ENCODE assay signal across 10 mouse cellular contexts in genomic region chr6:38389671-38390070, GRCm38 (mm10). TPM values are rescaled to one million over a fixed set of nuclear protein-coding genes. Genes with fewer than 3 reads are reported as not detected.
DNase-seq lines count a peak whose midpoint lies in the region; ATAC-seq and TF ChIP-seq lines count a peak whose summit lies in the region.
"Had no signal": no experiment of that assay in that cellular context is flagged by ENCODE, and none has a peak within 500 bp of the region (broad histone marks: within the 10 kb centered on the region; RNA-seq: fewer than 3 reads in every experiment).

No protein-coding gene starts in this region.

- no peak for ATAC-seq in hindbrain, postnatal 0 days
- no peak for ATAC-seq in inflammation-experienced regulatory T-cells, adult 6 months

- TF ChIP-seq CTCF in hindbrain, postnatal 0 days (IDR thresholded peaks at IDR 0.05; ENCODE audit: low read depth) = peak; percentile 59

- H3K4me1 ChIP-seq in hindbrain, postnatal 0 days (ENCODE audit: insufficient read depth, low read length) = no peaks in the 10 kb centered on the region
- H3K4me1 ChIP-seq: embryonic facial prominence, embryonic 12.5 days; limb, embryonic 15.5 days had no signal

- peaks cover 18% of the 10 kb centered on the region for H3K36me3 ChIP-seq in hindbrain, postnatal 0 days (ENCODE audit: insufficient read depth, low read length)

- no peak overlapping the region for H3K4me2 ChIP-seq in hindbrain, postnatal 0 days (ENCODE audit: low read depth, low read length)
- H3K4me2 ChIP-seq: embryonic facial prominence, embryonic 12.5 days; limb, embryonic 15.5 days had no signal

- H3K27me3 ChIP-seq in hindbrain, postnatal 0 days (ENCODE audit: insufficient read depth, low read length) = no peaks in the 10 kb centered on the region
- H3K27me3 ChIP-seq: embryonic facial prominence, embryonic 12.5 days; limb, embryonic 15.5 days had no signal

- 69% methylated on average over 3 of the region's 3 CpGs for WGBS in hindbrain, postnatal 0 days

- no peak overlapping the region for H3K4me3 ChIP-seq in hindbrain, postnatal 0 days (ENCODE audit: low read length)
- H3K4me3 ChIP-seq: embryonic facial prominence, embryonic 12.5 days; limb, embryonic 15.5 days had no signal

- H3K9ac ChIP-seq in hindbrain, postnatal 0 days (replicated peaks; ENCODE audit: low read length) = no peak overlapping the region
- H3K9ac ChIP-seq: embryonic facial prominence, embryonic 12.5 days; limb, embryonic 15.5 days had no signal

- DNase-seq in heart, adult 18-20 months = peak; percentile 2 to 10
- no peak for DNase-seq in heart, adult 8-10 months (ENCODE audit: low spot score)
- DNase-seq in CD4-positive helper T cell, adult 2 months (ENCODE audit: low read depth, low spot score) = peak; percentile 55
- peak; percentile 70 for DNase-seq in ZHBTc4 (ENCODE audit: low read depth, low spot score)
- peak; percentile 50 for DNase-seq in hindbrain, postnatal 0 days (ENCODE audit: low spot score)
- DNase-seq in lung, postnatal 10 days = peak; percentile 23
- DNase-seq in ovary, postnatal 36 days (ENCODE audit: low spot score) = no peak

- no peaks in the 10 kb centered on the region for H3K9me3 ChIP-seq in hindbrain, postnatal 0 days (ENCODE audit: low read length)
- H3K9me3 ChIP-seq: embryonic facial prominence, embryonic 12.5 days; limb, embryonic 15.5 days had no signal

- H3K27ac ChIP-seq in hindbrain, postnatal 0 days = no peak overlapping the region
- H3K27ac ChIP-seq: embryonic facial prominence, embryonic 12.5 days; limb, embryonic 15.5 days had no signal

RNA-seq across cellular contexts. Expression of gene Ttc26, which starts 8.4 kb away (rescaled TPM):
- total RNA-seq in heart, adult 18-20 months (2021) = 1 to 10 TPM; 1.7 to 2.4 TPM
- total RNA-seq in heart, adult 8-10 months (2022) = 1 to 10 TPM; 1.3 to 2.1 (median 1.8) TPM
- total RNA-seq in hindbrain, postnatal 0 days (2014; rRNA removed) = 4.6 and 5.0 TPM in 2 replicates
- polyA plus RNA-seq in hindbrain, postnatal 0 days (2015; fragmentation: Nextera tagmentation; extraction: Ambion mirVana) = 2.5 and 2.9 TPM in 2 replicates
- polyA plus RNA-seq in inflammation-experienced regulatory T-cells, adult 6 months (2017; shearing (Covaris generic)) = under 1 TPM in 1 of 3 experiments, not detected in 2; 0.14 TPM

RNA-seq across cellular contexts. Expression of gene Zc3hav1, which starts 35.3 kb away (rescaled TPM):
- total RNA-seq in heart, adult 18-20 months (2021) = 10 to 100 TPM; 16.2 to 18.9 TPM
- 10 to 100 TPM; 13.8 to 15.5 (median 14.6) TPM for total RNA-seq in heart, adult 8-10 months (2022)
- total RNA-seq in hindbrain, postnatal 0 days (2014; rRNA removed) = 5.0 and 7.0 TPM in 2 replicates
- polyA plus RNA-seq in hindbrain, postnatal 0 days (2015; fragmentation: Nextera tagmentation; extraction: Ambion mirVana) = 2.3 and 2.9 TPM in 2 replicates
- 100 to 1,000 TPM; 163 to 188 (median 167) TPM for polyA plus RNA-seq in inflammation-experienced regulatory T-cells, adult 6 months (2017; shearing (Covaris generic))

RNA-seq across cellular contexts. Expression of gene Ubn2, which starts 44.1 kb away (rescaled TPM):
- total RNA-seq in heart, adult 18-20 months (2021) = 10 to 100 TPM; 16.9 to 21.3 TPM
- total RNA-seq in heart, adult 8-10 months (2022) = 10 to 100 TPM; 18.4 to 25.2 (median 21.4) TPM
- total RNA-seq in hindbrain, postnatal 0 days (2014; rRNA removed) = 22.5 and 25.1 TPM in 2 replicates
- 12.3 and 14.2 TPM in 2 replicates for polyA plus RNA-seq in hindbrain, postnatal 0 days (2015; fragmentation: Nextera tagmentation; extraction: Ambion mirVana)
- 10 to 100 TPM; 15.1 to 28.9 (median 23.5) TPM for polyA plus RNA-seq in inflammation-experienced regulatory T-cells, adult 6 months (2017; shearing (Covaris generic))

Comparison
In these comparisons a context has a peak if more than half of its experiments do, and no peak if none do; other contexts are left out.
1. DNase-seq: peak in heart, adult 18-20 months (2 of 2), CD4-positive helper T cell, adult 2 months (single experiment), ZHBTc4 (single experiment), hindbrain, postnatal 0 days (single experiment) and lung, postnatal 10 days (single experiment); none in heart, adult 8-10 months (single experiment) and ovary, postnatal 36 days (single experiment).